Mouse (Mus musculus): ENCODE measurements at regions not wholly inside any gene's neighbourhood (a gene's known extent, or its start where the extent isn't known, plus 50 kb on each side); places are given as distances from the start of the nearest gene placed in this dataset.

DNA sequence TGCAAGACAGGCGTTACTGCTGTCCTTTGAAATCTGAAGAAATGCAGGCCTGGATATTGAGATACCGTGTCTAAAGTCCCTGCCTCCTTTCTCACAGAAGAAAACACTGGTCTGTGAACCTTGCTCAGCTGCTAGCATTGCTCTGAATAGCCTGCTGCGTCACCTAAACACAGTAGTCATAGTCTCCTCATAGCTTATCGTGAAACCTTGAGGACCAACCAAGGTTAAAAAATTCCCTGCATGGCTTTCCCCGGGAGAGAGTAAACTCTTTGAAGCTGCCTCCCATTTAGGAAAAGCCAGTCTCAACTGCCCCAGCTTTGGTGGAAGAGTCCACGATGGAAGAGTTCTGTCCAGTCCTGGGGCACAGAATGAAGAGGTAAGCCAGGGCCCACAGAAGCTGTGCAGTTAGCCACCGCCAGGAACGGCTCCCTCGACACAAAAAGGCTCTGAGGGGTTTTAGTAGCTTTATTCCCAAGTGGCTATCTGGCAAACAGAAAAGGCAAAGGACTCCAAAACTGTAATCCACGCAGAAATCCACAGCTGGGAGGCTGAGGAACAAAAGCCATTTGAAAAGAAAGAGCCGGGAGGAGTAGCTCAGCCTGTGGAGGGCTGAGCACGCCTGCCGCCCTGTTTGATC lies 142.0 kb upstream of the Rad23b start:
- H3K4me1 ChIP-seq (replicated peaks): peaks cover 19% of the 10 kb centered on the region
- H3K4me2 ChIP-seq: peak overlapping the region; percentile 40
- no peaks in the 10 kb centered on the region for H3K9me3 ChIP-seq
- H3K36me3 ChIP-seq: no peaks in the 10 kb centered on the region
- no peak for ATAC-seq (ENCODE audit: low read depth)
- no peaks in the 10 kb centered on the region for H3K27me3 ChIP-seq
- H3K27ac ChIP-seq (replicated peaks): no peak overlapping the region
- H3K9ac ChIP-seq: no peak overlapping the region; the same call in 1 of the 2 replicates
- no peak overlapping the region for H3K4me3 ChIP-seq
- WGBS: 25% methylated on average over 13 of the region's 13 CpGs

DNA sequence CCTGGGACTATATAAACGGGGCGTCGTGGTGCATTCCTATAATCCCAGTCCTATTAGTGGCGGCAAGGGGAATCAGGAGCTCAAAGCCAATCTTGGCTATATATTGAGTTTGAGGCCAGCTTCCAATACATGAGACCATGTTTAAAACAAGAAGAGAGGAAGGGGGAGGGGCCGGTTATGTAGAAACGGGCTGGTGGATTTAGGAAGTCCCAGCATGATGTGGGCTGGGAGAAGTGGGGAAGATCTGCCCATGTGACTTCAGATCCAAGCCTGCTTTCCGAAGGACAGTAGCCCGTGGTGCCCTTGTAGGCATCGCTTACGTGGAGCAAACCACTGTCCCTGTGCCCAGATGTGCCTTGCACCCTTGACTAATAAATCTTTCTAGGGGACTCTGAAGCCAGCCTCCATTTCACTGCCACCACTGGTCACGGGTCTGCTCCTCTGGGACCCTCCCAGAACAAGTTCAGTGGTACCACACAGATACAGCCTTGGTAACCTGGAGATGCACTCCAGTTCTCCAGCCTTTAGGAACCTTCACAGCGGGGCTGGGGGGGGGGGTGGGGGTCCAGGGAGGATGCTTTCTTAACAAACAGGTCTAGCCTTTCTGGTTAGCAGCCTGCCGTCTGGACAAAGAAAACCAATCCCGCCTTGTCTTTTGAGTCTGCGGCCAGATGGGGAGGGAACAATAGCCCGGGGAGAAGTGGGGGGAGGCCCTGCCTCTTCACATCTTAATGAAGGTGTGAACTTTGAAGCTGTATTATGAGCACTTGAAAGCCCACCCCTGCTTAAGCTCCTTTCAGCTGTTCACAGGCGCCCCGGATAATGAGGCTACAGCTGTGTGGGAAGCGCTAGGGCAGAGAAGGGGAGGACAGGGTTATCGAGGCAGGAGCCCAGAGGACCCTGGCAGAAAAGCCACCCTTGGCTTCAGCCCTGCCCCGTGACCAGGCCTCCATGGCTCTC lies 141.2 kb upstream of the Rad23b start:
- Histone ChIP-seq H3K27ac (replicated peaks) (no peak overlapping the region), H3K9ac (peak overlapping the region; percentile 34; the same call in 1 of the 2 replicates), H3K4me2 (peak overlapping the region; percentile 40), H3K9me3 (no peaks in the 10 kb centered on the region), H3K36me3 (no peaks in the 10 kb centered on the region), H3K27me3 (no peaks in the 10 kb centered on the region), H3K4me1 (replicated peaks) (peaks cover 19% of the 10 kb centered on the region), H3K4me3 (no peak overlapping the region)
- no peak for ATAC-seq (ENCODE audit: low read depth)
- WGBS: 3% methylated on average over 21 of the region's 21 CpGs

DNA sequence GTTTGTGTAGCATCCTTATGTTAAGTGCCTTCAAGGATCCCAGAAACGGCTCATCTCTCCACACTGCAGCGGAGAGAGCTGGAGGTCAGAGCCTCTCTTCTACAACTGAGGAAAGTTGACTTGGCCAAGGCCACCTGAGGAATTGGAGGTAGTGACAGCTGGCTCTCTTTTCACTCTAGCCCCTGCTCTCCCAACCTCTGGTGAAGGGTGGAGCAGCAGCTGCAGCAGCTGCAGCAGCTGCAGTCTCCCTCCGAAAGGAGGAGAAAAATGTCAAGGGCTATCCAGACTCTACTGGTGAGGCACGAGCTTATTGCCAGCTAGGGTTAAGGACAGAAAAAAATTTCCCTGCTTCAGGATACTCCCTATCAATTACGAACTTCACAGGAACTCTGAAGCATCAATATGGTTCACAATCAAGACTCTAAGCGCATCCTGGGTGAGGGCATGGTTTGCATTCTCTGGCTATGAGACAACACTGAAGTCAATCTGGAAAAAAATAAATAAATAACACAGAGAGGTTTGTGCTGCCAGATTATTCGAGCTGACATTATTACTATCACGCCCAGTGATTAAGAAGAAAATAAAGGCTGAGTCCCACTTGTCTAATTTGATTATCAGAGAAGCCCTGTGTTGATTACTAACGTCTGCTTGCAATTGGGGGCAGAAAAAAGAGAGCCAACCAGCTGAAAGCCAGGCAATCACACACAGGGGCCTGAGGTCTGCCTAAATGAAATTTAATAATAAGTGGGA lies 134.2 kb upstream of the Rad23b start:
- Histone ChIP-seq H3K27me3 (no peaks in the 10 kb centered on the region), H3K4me2 (no peak overlapping the region), H3K4me1 (replicated peaks) (0 out of 2 replicates have a peak, but pooled peaks cover 13% of the 10 kb centered on the region), H3K9ac (no peak overlapping the region), H3K36me3 (no peaks in the 10 kb centered on the region), H3K4me3 (no peak overlapping the region), H3K27ac (replicated peaks) (peak overlapping the region; percentile 57), H3K9me3 (no peaks in the 10 kb centered on the region)
- WGBS: 60% methylated on average over 9 of the region's 9 CpGs
- ATAC-seq (ENCODE audit: low read depth): no peak

DNA sequence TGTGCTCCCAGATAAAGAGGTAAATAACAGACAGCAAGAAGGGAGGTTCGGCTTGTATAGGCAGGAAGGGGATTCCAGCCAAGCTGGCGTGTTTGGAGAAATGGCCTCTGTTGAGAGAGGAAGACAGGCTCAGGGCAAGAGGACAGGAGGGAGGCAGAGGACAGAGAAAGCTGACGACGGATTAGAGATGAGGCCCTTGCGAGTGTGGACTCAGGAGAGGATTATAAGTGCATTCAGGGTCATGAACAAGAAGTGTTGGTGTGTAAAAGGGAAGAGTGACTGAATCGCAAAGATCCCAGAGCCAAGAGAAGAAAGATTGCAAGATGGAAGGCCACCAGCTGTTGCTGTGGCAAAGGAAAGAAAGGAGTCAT lies 133.7 kb upstream of the Rad23b start:
- no peaks in the 10 kb centered on the region for H3K36me3 ChIP-seq
- no peak overlapping the region for H3K4me2 ChIP-seq
- no peak overlapping the region for H3K9ac ChIP-seq
- ATAC-seq (ENCODE audit: low read depth): no peak
- 79% methylated on average over 6 of the region's 6 CpGs for WGBS
- H3K9me3 ChIP-seq: no peaks in the 10 kb centered on the region
- H3K4me1 ChIP-seq (replicated peaks): 0 out of 2 replicates have a peak, but pooled peaks cover 13% of the 10 kb centered on the region
- H3K27ac ChIP-seq (replicated peaks): peak overlapping the region; percentile 57
- H3K4me3 ChIP-seq: no peak overlapping the region
- no peaks in the 10 kb centered on the region for H3K27me3 ChIP-seq

DNA sequence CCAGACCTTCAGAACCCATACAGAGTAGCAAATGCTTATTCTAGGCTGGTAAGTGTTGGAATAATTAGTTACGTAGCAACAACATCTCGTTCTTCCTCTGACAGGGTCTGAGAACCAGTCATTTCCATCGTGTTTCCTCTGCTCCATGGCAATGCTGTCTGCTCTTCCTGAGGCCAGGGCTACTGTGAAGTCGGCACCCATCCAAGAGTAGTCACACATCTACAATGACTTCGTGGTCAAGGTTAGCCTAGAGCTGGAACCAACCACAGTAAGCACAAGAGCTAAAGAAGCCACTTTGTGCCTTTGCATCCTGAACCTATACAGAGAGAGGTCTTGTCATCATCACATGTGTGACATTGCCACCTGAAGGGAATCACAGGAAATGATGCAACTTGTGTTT lies 124.1 kb upstream of the Rad23b start:
- H3K4me1 ChIP-seq (replicated peaks): no peaks in the 10 kb centered on the region
- no peak overlapping the region for H3K9ac ChIP-seq
- H3K36me3 ChIP-seq: no peaks in the 10 kb centered on the region
- no peak overlapping the region for H3K27ac ChIP-seq (replicated peaks)
- H3K9me3 ChIP-seq: no peaks in the 10 kb centered on the region
- ATAC-seq (ENCODE audit: low read depth): no peak
- H3K4me2 ChIP-seq: no peak overlapping the region
- 89% methylated on average over 5 of the region's 5 CpGs for WGBS
- H3K27me3 ChIP-seq: no peaks in the 10 kb centered on the region
- no peak overlapping the region for H3K4me3 ChIP-seq

DNA sequence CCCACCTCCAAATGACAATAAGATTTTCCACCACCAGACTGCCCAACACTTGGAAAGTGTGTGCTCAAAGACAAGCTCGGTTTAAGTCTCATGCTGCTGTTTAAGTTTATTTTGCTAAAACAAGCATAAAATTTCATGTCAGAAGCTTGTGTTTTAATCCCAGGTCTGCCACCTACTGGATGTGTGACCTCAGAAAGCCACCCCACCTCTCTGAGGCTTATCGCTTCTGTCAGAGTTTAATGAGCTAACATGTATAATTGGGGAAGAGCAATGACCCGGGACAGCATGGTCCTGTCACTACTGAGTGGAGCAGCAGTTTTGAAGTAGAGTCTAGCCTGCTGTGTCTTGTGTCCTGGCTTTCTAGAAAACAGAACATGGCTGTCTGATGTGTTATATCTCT lies 122.4 kb upstream of the Rad23b start:
- no peak overlapping the region for H3K9ac ChIP-seq
- 68% methylated on average over 3 of the region's 3 CpGs for WGBS

DNA sequence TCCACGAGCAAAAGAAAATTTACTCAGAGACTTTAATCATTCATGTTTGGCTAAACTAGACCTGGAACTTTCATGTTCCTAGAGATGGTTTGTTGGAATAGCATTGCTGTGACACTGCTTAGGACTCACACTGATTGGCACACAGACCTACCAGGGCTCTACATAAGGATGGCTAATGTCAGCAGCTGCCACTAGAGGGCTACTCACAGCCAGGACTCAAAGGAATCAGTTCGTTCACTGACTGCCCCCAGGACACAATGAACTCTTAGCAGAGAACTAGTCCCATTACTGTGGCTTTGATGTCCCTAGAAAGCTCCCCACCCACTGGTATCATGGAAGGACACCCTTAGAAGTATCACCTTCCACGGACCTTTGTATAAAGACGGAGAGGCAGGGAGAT lies 118.3 kb upstream of the Rad23b start:
- no peak overlapping the region for H3K4me3 ChIP-seq
- WGBS: 20% methylated on average over 4 of the region's 4 CpGs

More for the DNA sequence above, 122.4 kb upstream of the Rad23b start:
- Histone ChIP-seq H3K4me3 (no peak overlapping the region), H3K4me1 (replicated peaks) (no peaks in the 10 kb centered on the region), H3K4me2 (no peak overlapping the region), H3K9me3 (no peaks in the 10 kb centered on the region), H3K27ac (replicated peaks) (no peak overlapping the region), H3K27me3 (no peaks in the 10 kb centered on the region), H3K36me3 (no peaks in the 10 kb centered on the region)
- ATAC-seq (ENCODE audit: low read depth): no peak

DNA sequence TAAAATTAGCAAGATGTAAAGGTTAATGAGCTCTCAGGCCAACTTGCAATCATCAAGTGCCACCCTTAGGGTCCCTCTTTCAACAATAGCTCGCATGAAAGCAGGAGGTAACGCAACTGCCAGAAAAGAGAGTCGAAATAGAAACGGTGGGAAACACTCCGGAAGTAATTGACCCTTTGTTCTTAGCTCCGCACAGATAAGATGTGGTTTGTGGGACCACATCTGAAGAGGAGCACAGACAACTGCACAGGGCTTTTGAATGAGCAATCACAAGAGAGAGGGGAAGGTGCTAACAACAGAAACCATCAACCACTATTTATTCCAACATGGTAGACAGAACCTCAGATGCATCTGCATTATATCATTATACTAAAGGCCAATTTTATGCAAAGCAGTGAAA lies 112.0 kb upstream of the Rad23b start:
- H3K4me3 ChIP-seq: no peak overlapping the region
- WGBS: 29% methylated on average over 6 of the region's 6 CpGs
- H3K9ac ChIP-seq: no peak overlapping the region
- peaks cover 3% of the 10 kb centered on the region; the same call in 1 of the 2 replicates for H3K27me3 ChIP-seq
- peaks cover 2% of the 10 kb centered on the region for H3K4me1 ChIP-seq (replicated peaks)
- H3K36me3 ChIP-seq: no peaks in the 10 kb centered on the region
- ATAC-seq (ENCODE audit: low read depth): no peak
- H3K27ac ChIP-seq (replicated peaks): no peak overlapping the region
- no peak overlapping the region for H3K4me2 ChIP-seq
- H3K9me3 ChIP-seq: no peaks in the 10 kb centered on the region

More for the DNA sequence above, 118.3 kb upstream of the Rad23b start:
- H3K9me3 ChIP-seq: no peaks in the 10 kb centered on the region
- H3K27ac ChIP-seq (replicated peaks): no peak overlapping the region
- H3K4me2 ChIP-seq: no peak overlapping the region
- H3K4me1 ChIP-seq (replicated peaks): no peaks in the 10 kb centered on the region
- no peaks in the 10 kb centered on the region for H3K27me3 ChIP-seq
- no peaks in the 10 kb centered on the region for H3K36me3 ChIP-seq
- no peak for ATAC-seq (ENCODE audit: low read depth)
- H3K9ac ChIP-seq: no peak overlapping the region

DNA sequence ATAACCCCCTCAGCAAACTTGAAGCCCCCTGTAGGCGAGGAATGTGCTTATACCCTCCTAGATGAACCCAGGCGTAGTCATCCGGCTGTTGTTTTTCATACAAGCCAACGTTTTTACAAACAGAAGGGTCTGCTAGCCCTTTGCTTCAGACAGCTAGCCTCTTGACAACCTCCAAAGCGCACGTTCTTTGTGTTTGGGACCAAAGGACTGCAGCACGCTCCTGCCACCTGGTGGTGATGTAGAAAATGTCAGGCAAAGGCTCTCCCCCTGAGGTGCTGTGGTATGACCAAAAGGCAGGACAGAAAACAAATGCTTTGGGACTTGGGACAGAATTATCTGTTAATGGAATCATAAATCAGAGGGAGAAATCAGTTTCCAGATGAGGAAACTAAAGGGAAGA lies 109.4 kb upstream of the Rad23b start:
- peaks cover 3% of the 10 kb centered on the region; the same call in 1 of the 2 replicates for H3K27me3 ChIP-seq
- H3K36me3 ChIP-seq: no peaks in the 10 kb centered on the region
- no peaks in the 10 kb centered on the region for H3K9me3 ChIP-seq
- H3K4me1 ChIP-seq (replicated peaks): peaks cover 16% of the 10 kb centered on the region
- no peak overlapping the region for H3K27ac ChIP-seq (replicated peaks)
- peak; percentile 73 for ATAC-seq (ENCODE audit: low read depth)
- no peak overlapping the region for H3K4me3 ChIP-seq
- WGBS: 4% methylated on average over 7 of the region's 7 CpGs
- H3K9ac ChIP-seq: no peak overlapping the region
- no peak overlapping the region for H3K4me2 ChIP-seq

DNA sequence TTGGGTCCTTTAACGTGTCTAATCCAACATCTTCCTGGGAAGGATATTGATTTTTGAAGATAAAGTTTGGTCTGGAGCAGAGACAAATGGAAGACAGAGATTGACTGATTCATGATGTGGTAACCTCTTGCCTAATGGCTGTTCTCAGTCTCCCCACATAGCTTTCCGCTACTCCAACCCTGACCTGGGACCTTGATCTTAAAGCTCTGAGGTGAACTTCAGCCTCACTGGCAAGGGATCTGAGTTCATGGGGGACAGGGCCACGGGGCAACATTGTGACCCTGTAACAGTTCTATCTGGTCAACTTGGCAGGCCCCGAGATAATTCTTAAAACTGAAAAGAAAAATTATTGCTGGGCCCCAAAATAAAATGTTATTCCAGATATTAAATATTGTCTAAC lies 107.5 kb upstream of the Rad23b start:
- H3K27me3 ChIP-seq: peaks cover 3% of the 10 kb centered on the region; the same call in 1 of the 2 replicates
- no peaks in the 10 kb centered on the region for H3K36me3 ChIP-seq
- H3K4me3 ChIP-seq: no peak overlapping the region
- H3K9me3 ChIP-seq: no peaks in the 10 kb centered on the region
- no peak overlapping the region for H3K9ac ChIP-seq
- H3K27ac ChIP-seq (replicated peaks): no peak overlapping the region
- H3K4me1 ChIP-seq (replicated peaks): peaks cover 16% of the 10 kb centered on the region
- H3K4me2 ChIP-seq: no peak overlapping the region
- no peak for ATAC-seq (ENCODE audit: low read depth)
- WGBS: 88% methylated on average over 4 of the region's 4 CpGs

DNA sequence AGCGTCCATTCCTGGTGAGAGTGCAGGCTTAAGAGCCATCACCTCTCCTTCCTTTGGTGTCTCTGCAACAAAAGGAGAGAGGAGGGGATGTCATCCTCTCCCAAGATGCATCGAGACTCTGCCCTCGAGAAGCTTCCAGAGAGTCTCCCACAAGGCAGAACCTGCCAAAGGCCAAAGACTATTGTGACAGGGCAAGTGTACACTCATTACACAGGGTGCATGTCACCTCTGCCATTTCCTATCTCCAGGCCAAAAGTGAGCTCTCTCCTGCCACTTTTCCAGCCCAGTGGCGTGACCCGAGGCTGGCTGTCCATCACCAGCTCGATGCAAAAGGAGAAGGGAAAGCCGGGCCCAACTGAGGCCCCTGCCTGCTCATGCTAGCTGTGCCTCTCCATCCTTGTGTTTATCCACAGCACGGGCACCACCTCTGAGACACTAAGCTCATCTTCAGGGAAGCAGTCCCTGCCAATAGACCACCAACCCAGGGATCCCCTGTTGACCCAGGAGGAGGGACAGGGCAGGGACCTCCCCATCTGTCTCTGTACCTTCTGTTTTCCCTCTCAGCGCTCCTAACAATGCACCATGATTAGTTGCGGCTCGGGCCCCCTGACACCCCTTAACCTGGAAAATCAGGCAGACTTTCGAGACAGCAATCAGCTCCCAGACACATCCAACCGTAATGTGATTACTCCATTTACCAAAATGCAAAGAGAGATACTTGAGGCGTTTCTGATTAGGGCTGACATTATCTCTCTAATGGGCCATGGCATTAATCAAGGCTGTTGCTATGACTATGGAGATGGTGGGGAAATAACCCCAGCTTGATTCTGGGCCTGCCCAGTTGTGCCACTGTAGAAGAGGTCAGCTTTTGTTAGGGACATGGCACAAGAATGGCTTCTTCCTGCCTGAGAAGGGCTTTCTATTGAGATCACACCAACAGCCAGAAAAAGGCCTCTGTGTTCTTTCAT lies 106.5 kb upstream of the Rad23b start:
- Histone ChIP-seq H3K9me3 (no peaks in the 10 kb centered on the region), H3K36me3 (no peaks in the 10 kb centered on the region), H3K27me3 (peaks cover 3% of the 10 kb centered on the region; the same call in 1 of the 2 replicates), H3K9ac (no peak overlapping the region), H3K4me3 (no peak overlapping the region), H3K4me2 (no peak overlapping the region), H3K27ac (replicated peaks) (peak overlapping the region; percentile 42; the same call in 1 of the 2 replicates), H3K4me1 (replicated peaks) (peaks cover 20% of the 10 kb centered on the region)
- peak; percentile 57 for ATAC-seq (ENCODE audit: low read depth)
- 43% methylated on average over 14 of the region's 14 CpGs for WGBS
